Mouse (Mus musculus) C2C12 (cell line): ENCODE data around the gene Polr2m. TPM values are rescaled to one million over a fixed set of nuclear protein-coding genes. Genes with fewer than 3 reads are reported as not detected.

Experiments used
- H3K27me3 ChIP-seq: one replicate; pipeline ENCODE4 v1.6.1; 2011; ENCODE audit not compliant: control insufficient read depth, insufficient read depth, insufficient read length
- H3K36me3 ChIP-seq: one replicate; pipeline ENCODE4 v1.6.1; 2011; ENCODE audit not compliant: control insufficient read depth, insufficient read depth
- H3K4me3 ChIP-seq: one replicate; pipeline ENCODE4 v1.5.1; 2011; ENCODE audit warnings: mild to moderate bottlenecking, control low read depth; ENCODE audit not compliant: poor library complexity, insufficient read depth, severe bottlenecking
- H3K79me2 ChIP-seq: one replicate; pipeline ENCODE4 v1.6.1; 2011; ENCODE audit not compliant: control insufficient read depth, insufficient read depth
- H3K79me3 ChIP-seq: one replicate; pipeline ENCODE4 v1.6.1; 2011; ENCODE audit warnings: low read depth, control low read depth
- H3ac ChIP-seq: one replicate; pipeline ENCODE3; 2011; ENCODE audit warnings: low read depth; ENCODE audit not compliant: control insufficient read depth, insufficient read length
- CEBPB ChIP-seq: IDR thresholded peaks from one replicate; pipeline ENCODE4 v1.6.1; 2011; ENCODE audit warnings: low read depth, mild to moderate bottlenecking, control low read depth, moderate library complexity
- CTCF ChIP-seq: IDR thresholded peaks from one replicate; pipeline ENCODE4 v1.5.1; 2011; ENCODE audit not compliant: control insufficient read depth, insufficient read depth, insufficient read length
- FOSL1 ChIP-seq: IDR thresholded peaks from one replicate; pipeline ENCODE4 v1.8.0; 2011; ENCODE audit warnings: mild to moderate bottlenecking, low read length; ENCODE audit not compliant: poor library complexity, insufficient read depth, severe bottlenecking
- MAX ChIP-seq: IDR thresholded peaks from one replicate; pipeline ENCODE4 v1.6.1; 2011; ENCODE audit warnings: mild to moderate bottlenecking, control low read depth
- MYOD1 ChIP-seq: IDR thresholded peaks from one replicate; pipeline ENCODE4 v1.6.1; 2011; ENCODE audit warnings: low read depth; ENCODE audit not compliant: control insufficient read depth, insufficient read length
- MYOG ChIP-seq: IDR thresholded peaks from one replicate; pipeline ENCODE4 v1.6.1; 2011; ENCODE audit not compliant: control insufficient read depth, insufficient read length; ENCODE audit errors: extremely low read depth
- USF1 ChIP-seq: IDR thresholded peaks from one replicate; pipeline ENCODE4 v1.6.1; 2011; ENCODE audit warnings: low read depth, mild to moderate bottlenecking, control low read depth, moderate library complexity
- polyA plus RNA-seq: library from polyadenylated mRNA; unstranded; fragments of >200 nt; fragmentation: generic; extraction: Trizol; gene quantifications from one replicate; pipeline ENCODE4 v1.2.1, GENCODE M21; 2012; ENCODE audit warnings: missing spikeins

Polr2m gene
- polyA plus RNA-seq, 1 experiment = 148 TPM

GRCm38 (mm10) chr9:71447573-71447972, 38.2 kb downstream of the Polr2m start:
- Histone ChIP-seq H3K79me2 (no peaks in the 10 kb centered on the region), H3K36me3 (no peaks in the 10 kb centered on the region), H3K4me3 (no peak overlapping the region), H3K79me3 (no peaks in the 10 kb centered on the region), H3K27me3 (peaks cover 6% of the 10 kb centered on the region), H3ac (no peak overlapping the region)
- TF ChIP-seq CTCF (peak; percentile 31), MYOD1 (no peak)

GRCm38 (mm10) chr9:71445308-71445707, 40.4 kb downstream of the Polr2m start:
- H3K79me2 ChIP-seq = no peaks in the 10 kb centered on the region
- TF ChIP-seq CTCF = no peak
- no peak for TF ChIP-seq MAX
- no peak for TF ChIP-seq FOSL1
- TF ChIP-seq CEBPB = no peak
- no peak for TF ChIP-seq MYOG
- no peak for TF ChIP-seq USF1
- TF ChIP-seq MYOD1 = no peak

GRCm38 (mm10) chr9:71438146-71438545, 47.6 kb downstream of the Polr2m start:
- TF ChIP-seq MYOG (no peak), USF1 (no peak), FOSL1 (no peak), CEBPB (no peak), MAX (no peak), CTCF (no peak), MYOD1 (no peak)
- Histone ChIP-seq H3K36me3 (no peaks in the 10 kb centered on the region), H3K79me2 (no peaks in the 10 kb centered on the region), H3ac (no peak overlapping the region), H3K79me3 (no peaks in the 10 kb centered on the region), H3K4me3 (no peak overlapping the region), H3K27me3 (no peaks in the 10 kb centered on the region)

More at GRCm38 (mm10) chr9:71445308-71445707, 40.4 kb downstream of the Polr2m start:
- H3K27me3 ChIP-seq = no peaks in the 10 kb centered on the region
- no peak overlapping the region for H3ac ChIP-seq
- no peak overlapping the region for H3K4me3 ChIP-seq
- no peaks in the 10 kb centered on the region for H3K36me3 ChIP-seq
- no peaks in the 10 kb centered on the region for H3K79me3 ChIP-seq

Other genes with a start within 250 kb of the Polr2m start
- gene Myzap, start 106.4 kb upstream of the Polr2m start, polyA plus RNA-seq = 0.70 TPM